17 mouse cellular contexts compared by ENCODE assay signal in the genomic region with DNA sequence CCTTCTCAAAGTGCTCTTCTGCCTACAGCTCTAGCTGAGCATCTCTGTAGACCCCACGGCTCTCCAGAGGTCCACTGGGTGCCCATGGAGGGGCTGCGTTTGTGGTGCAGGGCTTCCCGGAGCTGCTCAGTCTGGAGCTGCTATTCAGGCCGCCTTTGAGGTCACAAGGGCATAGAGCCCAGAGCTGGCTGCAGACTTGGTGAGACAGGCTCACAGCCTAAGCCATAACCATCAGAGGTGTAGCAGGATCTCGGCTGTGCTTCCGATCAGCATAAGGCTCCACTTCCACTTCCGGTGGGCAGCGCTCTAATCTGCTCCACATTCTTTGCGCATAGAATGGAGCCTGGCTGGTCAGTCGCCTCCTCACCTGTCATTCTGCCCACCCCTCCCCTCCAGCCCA.
"Had no signal": no experiment of that assay in that cellular context is flagged by ENCODE, and none has a peak within 500 bp of the region (broad histone marks: within the 10 kb centered on the region; RNA-seq: fewer than 3 reads in every experiment).

No protein-coding gene starts in this region.

- DNase-seq: kidney, adult 8-10 months; kidney, postnatal 4 days; lung, adult 2 months; midbrain, embryonic 14.5 days; retina, postnatal 1 day; right cerebral cortex, postnatal 14 days; thymus, adult 18-20 months; thymus, postnatal 25 days had no signal

- H3K4me3 ChIP-seq: layer of hippocampus, adult 2 months; limb, embryonic 12.5 days; midbrain, embryonic 10.5 days; myocyte; neural tube, embryonic 15.5 days had no signal

- H3K27me3 ChIP-seq: limb, embryonic 12.5 days; neural tube, embryonic 15.5 days had no signal

- H3K4me2 ChIP-seq: limb, embryonic 12.5 days; neural tube, embryonic 15.5 days had no signal

- ATAC-seq: inflammation-experienced regulatory T-cells, adult 6 months; intestine, postnatal 0 days; lung, postnatal 0 days had no signal

- H3K27ac ChIP-seq: layer of hippocampus, adult 2 months; limb, embryonic 12.5 days; liver, embryonic 14.5 days; midbrain, embryonic 10.5 days; neural tube, embryonic 15.5 days had no signal

- H3K9ac ChIP-seq: limb, embryonic 12.5 days; liver, embryonic 14.5 days; neural tube, embryonic 15.5 days had no signal

- H3K9me3 ChIP-seq: limb, embryonic 12.5 days; midbrain, embryonic 10.5 days; neural tube, embryonic 15.5 days had no signal

- H3K36me3 ChIP-seq: limb, embryonic 12.5 days; midbrain, embryonic 10.5 days; neural tube, embryonic 15.5 days had no signal
